Mouse (Mus musculus): Measurements from ENCODE around the gene Adcy6.

The Adcy6 gene

DNA sequence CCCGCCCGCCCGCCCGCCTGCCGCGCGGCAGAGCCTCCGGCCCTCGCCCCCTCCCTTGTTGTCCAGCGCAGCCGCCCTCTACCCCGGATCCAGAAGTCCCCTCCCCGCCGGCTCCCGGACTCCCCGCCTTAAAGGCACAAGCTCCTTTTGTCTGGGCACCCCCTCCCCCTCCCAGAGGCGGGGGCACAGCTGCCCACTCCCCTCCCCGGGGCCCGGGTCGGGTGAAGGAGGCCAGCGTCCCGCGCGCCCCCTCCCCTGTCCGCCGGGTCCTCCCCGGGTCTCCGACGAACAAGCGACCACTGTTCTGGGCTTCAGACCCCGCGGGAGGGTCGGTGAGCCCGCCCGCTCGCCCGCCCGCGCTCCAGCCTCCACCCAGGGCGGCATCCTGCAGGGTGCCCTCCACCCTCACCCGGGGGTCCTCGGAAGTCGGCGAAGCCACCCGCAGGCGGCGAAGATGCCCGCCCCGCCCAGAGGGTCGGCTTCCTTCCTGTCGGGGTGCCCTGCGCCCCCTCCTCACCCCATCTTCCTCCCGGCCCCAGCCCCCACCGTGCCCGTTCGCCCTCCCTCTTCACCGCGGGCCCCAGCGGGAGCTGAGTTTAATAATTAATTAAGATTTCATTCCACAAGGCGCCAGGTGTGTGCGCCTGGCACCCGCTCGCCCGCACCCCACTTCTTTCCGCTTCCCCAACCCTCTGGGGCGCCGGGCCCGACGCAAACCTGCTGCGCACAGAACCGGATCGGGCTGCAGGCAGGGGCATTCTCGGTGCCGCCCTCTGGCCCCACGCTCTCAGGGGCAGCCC lies at the start of gene Adcy6:
TSS of gene Adcy6 (minus strand) at position 746 of the 800 bp plus-strand sequence.
- peak; percentile 89 to 96 for DNase-seq

GRCm38 (mm10) chr15:98656982-98657751 lies 47.3 kb upstream of the Adcy6 start:
- no peak for DNase-seq

DNA sequence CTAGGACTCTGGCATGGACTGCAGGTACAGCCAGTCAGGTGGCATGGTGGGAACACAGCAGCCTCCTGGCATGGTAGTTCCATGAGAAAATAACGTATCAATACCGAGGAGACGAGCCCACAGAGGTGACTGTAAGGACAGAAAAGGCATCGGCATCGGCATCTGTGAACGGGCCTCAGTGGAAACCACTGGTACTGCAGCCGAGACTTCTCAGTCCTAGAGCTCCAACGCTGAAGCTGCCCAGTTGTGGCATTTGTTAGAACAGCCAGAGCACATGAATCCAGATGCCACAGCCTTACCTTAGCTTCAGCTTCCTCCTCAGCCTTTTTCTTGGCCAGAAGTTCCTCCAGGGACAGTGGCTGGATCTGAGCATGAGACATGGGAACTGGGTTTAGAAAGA lies 42.3 kb upstream of the Adcy6 start:
- DNase-seq: no peak

- no peak for DNase-seq
Observed at GRCm38 (mm10) chr15:98651431-98651830, 41.6 kb upstream of the Adcy6 start.

DNA sequence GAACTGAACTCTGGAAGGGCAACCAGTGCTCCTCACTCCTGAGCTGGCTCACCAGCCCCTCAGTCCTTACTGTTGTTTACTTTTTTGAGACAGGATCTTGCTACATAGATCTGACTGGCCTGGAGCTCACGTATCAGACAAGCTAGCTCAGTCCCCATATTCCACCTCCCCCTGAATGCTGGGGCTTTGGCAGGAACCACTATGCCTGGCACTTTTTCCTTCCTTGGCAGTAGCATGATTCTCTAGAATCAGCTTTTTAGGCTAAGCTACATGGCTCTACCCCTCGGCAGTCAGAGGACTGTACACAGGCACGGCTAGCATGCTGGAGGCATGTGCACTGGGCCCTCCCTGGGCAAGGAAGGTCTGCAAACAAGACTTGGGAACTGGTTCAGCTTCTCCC lies 38.2 kb upstream of the Adcy6 start:
- no peak for DNase-seq

- no peak for DNase-seq
Observed at GRCm38 (mm10) chr15:98647308-98647707, 37.4 kb upstream of the Adcy6 start.

- no peak for DNase-seq
Observed at GRCm38 (mm10) chr15:98646737-98647136, 36.9 kb upstream of the Adcy6 start.

- peak; percentile 38 to 67 for DNase-seq
Observed at GRCm38 (mm10) chr15:98645057-98646026, 35.5 kb upstream of the Adcy6 start.

DNA sequence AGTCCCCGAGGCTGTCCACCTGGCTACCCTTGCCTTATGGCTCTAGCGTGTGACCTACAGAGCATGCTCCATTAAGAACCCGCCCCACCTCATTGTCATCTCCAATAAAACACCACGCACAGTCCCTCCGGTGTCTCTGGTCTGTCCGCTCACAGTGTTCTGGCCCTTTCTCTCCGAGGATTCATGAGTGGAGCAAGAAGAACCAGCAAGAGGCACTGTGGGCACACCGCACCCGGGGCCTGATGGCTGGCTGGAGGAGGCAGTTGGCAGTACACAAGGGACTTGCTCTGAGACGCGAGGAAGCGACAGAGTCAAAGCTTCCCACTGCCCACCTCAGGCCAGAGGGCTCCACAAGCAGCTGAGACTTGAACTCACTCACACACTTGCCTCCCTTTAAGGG lies 34.5 kb upstream of the Adcy6 start:
- DNase-seq: no peak

GRCm38 (mm10) chr15:98640157-98640556 lies 30.3 kb upstream of the Adcy6 start:
- peak; percentile 50 to 83 for DNase-seq

- DNase-seq: no peak
Observed at GRCm38 (mm10) chr15:98637155-98637554, 27.3 kb upstream of the Adcy6 start.

DNA sequence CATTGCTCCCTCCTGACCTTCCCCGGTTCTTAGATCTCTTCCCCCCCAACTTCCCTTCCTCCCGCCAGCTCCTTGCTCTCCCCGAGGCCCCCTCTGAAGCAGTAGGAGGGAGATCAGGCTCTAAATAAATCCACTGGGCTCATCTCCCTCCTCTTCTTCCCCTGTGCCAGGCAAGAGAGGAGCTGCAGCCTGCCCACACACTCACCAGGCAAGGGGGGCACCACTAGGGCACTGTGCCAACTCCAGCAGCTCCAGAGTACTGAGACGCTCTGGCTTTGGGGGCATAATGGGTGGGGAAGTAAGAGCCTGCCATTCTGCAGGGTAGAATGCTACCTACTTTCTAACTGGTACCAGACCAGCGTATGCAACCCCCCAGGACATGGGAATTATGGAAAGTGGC lies 26.6 kb upstream of the Adcy6 start:
- DNase-seq: no peak

DNA sequence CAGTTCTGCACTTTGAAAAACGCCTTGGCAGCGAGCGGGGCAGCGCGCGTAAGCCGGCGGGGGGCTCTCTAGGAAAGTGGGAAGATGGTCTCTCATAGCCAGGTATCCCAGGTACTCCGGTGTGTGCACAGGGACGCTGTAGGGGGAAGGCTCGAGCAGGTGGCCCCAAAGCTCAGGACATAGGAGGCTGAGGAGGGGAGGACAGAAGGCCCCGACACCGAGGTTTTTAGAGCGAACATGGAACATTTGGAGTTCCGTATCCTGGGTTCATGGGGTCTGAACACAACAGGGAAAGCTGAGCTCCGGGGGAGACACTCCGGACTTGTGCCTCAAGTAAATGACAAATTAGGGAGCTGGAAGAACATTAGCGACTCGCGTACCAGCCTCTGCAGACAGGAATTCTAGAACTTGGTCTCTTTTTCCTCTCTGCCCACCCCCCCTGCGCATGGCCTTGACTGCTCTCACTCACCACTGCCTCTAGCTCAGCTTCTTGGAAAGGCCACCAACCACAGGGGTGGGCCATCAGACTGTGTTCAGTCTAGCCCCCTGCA lies 25.5 kb upstream of the Adcy6 start:
- no peak for DNase-seq

DNA sequence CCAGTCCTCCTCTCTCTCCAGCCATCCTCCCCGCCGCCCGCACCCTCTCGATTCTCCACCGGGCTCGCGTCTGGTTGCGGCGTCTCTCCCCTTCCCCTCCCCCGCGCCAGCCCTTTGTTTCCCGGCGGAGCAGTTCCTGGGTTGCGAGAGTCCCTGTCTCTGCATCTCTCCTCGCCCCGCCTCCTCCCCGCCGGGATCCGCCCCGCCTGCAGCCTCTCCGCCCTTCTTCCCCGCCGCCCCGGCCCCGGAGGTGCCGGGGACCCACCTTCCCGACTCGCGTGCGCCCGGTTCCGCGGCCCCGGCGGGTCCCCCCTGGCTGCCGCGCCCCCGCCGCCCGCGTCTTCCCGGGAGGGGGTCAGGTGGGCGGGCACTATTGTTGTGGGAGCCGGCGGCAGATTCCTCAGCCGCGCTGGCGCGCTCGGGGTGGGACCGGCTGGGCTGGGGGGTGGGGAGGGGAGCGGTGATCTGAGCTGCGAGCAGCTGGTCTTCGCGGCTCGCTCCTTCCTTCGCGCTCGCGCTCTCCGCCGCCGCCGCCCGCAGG lies 24.7 kb upstream of the Adcy6 start:
- DNase-seq: peak; percentile 82 to 88

GRCm38 (mm10) chr15:98633822-98634470 lies 24.1 kb upstream of the Adcy6 start:
- no peak for DNase-seq

DNA sequence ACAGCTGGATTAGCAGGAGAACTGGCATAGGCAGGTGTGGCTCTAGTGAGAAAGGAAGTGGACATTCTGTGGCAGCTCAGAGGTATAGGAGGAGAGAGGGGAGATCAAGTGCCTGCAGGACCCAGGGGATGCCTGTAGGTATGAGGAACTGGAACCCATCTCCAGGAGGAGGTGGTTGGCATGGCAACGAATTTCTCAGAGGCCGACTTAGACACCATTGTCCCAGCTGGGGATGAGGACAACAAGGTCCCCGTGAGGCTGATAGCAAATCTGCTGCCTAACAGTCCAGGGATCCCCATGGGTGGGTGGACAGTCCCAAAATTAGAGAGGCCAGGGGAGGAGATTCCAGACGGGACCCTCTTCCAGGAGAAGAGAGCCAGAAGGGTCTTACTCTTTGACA lies 23.0 kb upstream of the Adcy6 start:
- DNase-seq: no peak

- DNase-seq: peak; percentile 73 to 87
Observed at GRCm38 (mm10) chr15:98632107-98632744, 22.4 kb upstream of the Adcy6 start.

- peak; percentile 72 to 83 for DNase-seq
Observed at GRCm38 (mm10) chr15:98631493-98631892, 21.6 kb upstream of the Adcy6 start.

DNA sequence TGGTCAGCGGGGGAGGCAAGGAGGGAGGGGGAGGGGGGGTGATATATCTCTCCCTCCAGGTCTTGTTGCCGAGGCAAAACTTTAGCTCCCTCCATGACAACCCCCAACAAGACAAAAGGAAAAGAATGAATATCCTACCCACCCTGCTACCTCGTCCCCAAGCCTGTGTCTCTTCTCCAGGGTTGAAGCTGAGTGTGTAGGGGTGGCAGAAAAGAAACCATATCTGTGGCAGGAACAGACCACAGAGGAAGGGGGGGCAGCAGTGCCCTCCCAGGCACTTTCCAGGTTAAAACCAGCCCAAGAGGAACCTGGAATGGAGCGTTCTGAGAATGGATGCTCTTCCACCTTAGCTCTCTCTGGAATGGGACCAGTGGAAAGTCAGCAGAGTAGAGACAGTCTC lies 20.7 kb upstream of the Adcy6 start, which contains the start of gene Cacnb3:
TSS of gene Cacnb3 (plus strand) at position 301 of the 400 bp plus-strand sequence.
- DNase-seq: no peak

- DNase-seq: no peak
Observed at GRCm38 (mm10) chr15:98629464-98629863, 19.6 kb upstream of the Adcy6 start.
